Mouse (Mus musculus) heart, adult 11 months (tissue): ENCODE results near the gene Fscn2.
A peak's percentile ranks its signal among the peaks of the same experiment; 100 is the strongest.
"Not testable (repeated sequence)": the region's sequence is repeated elsewhere in the genome, so short reads cannot be mapped to it uniquely, and the experiment has no call there.

Experiments used
- DNase-seq: peaks from one replicate; pipeline ENCODE4 v3.0.0; 2022

Fscn2 gene

DNA sequence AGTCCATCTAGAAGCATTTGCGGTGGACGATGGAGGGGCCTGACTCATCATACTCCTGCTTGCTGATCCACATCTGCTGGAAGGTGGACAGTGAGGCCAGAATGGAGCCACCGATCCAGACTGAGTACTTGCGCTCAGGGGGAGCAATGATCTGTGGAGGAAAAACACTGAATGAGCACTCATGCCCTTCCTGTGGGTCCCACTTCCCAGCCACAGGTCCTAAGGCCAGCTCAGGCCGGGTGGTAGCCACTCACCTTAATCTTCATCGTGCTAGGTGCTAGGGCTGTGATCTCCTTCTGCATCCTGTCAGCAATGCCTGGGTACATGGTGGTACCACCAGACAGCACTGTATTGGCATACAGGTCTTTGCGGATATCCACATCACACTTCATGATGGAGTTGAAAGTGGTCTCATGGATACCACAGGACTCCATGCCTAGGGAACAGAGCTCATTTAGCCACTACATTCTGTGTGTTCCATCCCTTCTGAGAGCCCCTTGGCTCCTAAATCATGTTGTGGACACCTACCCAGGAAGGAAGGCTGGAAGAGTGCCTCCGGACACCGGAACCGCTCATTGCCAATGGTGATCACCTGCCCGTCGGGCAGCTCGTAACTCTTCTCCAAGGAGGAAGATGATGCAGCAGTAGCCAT, 14.8 kb upstream of the Fscn2 start:
- DNase-seq: peak; percentile 93

DNA sequence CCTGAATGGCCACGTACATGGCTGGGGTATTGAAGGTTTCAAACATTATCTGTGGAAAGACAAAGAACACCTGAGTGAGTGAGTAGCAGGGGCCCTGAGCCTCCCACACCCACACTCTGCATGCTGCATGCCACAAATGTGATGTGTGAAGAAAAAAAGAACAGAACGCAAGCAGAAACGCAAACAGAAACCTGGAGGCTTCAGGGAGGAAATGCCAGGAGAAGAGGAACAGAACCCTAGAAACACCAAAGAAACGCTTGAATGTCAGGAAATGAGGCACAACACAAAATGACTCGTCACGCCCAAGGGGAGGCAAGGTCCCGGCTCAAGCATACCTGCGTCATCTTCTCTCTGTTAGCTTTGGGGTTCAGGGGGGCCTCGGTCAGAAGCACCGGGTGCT, 14.0 kb upstream of the Fscn2 start:
- DNase-seq: peak; percentile 95

DNA sequence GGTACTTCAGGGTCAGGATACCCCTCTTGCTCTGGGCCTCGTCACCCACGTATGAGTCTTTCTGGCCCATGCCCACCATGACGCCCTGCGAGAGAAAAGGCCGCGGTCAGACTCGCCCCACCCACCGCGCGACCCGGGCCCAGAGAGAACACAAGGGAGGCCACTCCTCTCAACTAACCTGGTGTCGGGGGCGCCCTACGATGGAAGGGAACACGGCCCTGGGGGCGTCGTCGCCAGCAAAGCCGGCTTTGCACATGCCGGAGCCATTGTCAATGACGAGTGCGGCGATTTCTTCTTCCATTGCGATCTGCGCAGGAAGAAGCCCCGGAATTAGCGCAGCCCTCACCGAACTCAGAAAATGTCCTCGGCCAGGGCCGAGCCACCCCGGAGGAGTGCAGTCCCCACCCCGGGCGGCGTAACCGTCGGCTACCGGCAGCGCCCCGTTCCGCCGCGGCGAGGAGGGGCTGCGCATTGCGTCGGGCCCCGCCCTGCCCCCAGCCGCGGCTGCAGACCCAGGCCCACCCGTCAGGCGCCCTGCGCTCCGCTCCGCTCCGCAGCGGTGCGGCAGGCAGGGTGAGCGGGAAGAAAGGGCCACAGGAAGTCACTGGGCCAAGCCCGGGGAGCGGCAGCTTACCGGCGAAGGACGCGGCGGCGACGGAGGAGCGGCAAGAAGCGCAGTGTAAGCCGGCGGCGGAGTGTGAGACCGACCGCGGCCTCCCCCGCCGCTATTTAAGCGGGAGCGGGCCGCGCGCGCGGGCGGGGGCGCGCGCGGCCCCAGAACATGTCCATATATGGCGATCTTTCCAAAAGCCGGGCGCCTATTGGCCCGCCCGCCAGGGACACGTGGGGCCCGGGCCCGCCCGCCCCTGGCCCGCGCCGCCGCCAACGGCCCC, 13.3 kb upstream of the Fscn2 start, which contains the start of gene Actg1:
Gene Actg1, minus strand, starts transcription at position 752 of the 893 bp plus-strand sequence.
- DNase-seq: peak; percentile 100

- no peak for DNase-seq
Measured at GRCm38 (mm10) chr11:120348684-120349370, 12.5 kb upstream of the Fscn2 start.

- peak; percentile 98 for DNase-seq
Measured at GRCm38 (mm10) chr11:120349371-120349985, 11.9 kb upstream of the Fscn2 start.

GRCm38 (mm10) chr11:120349986-120350702, 11.2 kb upstream of the Fscn2 start:
- DNase-seq: peak; percentile 100

DNA sequence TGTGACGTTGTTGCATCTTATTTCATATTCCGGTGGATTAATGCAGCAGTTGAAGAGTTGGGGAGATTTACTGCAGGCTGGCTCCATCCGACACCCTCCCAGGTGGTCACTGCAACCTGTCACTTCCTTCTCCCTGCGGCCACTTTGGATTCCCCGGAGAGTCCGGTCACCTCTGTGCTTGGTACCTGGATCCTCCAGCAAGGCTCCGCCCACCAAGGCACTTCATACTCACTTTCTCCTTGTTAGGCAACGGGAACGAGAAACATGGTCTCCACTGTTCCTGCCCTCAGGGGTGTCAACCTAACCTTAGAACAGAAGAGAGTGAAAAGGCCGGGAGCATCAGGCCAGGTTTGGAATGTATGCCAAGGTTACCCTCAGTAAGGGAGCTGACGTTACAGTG, 10.6 kb upstream of the Fscn2 start:
- DNase-seq: peak; percentile 98

DNA sequence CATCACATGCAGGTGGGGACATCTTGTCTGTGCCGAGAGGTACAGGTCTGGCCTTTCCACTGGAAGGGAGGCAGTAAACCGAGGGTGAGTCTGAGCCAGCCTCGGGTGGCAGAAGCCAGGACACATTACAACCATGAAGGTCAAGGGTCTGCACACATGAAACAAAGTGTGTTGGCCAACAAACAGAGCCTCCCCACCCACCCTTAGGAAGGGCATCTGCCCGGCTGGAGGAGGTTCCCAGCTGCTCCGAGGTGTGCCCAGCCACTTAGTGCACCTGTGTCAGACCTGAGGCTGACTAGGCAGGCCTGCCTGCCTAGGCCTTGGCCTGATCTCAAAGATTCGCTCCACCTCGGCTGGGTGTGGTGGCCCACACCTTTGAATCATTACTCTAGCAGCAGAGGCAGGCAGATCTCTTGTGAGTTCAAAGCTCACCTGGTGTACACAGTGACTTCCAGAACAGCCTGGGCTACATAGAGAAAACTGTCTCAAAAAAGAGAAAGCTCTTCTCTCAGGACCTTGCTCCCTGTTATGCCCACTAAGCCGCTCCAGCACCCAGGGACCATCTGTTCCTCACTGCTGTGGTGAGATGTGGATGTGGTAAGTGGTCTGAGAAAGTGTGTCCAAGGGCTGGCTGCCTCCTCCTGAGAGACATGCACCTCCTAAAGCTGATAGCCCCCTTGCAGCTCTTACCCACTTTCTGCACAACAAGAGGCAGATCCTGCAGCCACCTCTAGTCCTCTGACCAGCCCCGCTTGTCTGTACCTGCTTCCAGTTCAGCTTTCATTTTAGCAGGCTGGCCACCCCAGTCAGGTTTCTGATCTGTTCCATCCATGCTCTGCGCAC, 9.9 kb upstream of the Fscn2 start:
- peak; percentile 95 for DNase-seq

DNA sequence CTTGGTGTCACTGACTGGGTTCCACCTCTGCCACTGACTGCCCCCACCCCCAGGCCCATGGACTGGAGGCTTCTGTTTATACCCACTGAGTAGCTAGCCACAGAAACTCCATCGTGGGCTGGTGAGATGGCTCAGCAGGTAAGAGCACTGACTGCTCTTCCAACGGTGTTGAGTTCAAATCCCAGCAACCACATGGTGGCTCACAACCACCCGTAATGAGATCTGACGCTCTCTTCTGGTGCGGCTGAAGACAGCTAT, 9.3 kb upstream of the Fscn2 start:
- not testable (repeated sequence) for DNase-seq

GRCm38 (mm10) chr11:120352571-120353290, 8.6 kb upstream of the Fscn2 start:
- DNase-seq: peak; percentile 97

DNA sequence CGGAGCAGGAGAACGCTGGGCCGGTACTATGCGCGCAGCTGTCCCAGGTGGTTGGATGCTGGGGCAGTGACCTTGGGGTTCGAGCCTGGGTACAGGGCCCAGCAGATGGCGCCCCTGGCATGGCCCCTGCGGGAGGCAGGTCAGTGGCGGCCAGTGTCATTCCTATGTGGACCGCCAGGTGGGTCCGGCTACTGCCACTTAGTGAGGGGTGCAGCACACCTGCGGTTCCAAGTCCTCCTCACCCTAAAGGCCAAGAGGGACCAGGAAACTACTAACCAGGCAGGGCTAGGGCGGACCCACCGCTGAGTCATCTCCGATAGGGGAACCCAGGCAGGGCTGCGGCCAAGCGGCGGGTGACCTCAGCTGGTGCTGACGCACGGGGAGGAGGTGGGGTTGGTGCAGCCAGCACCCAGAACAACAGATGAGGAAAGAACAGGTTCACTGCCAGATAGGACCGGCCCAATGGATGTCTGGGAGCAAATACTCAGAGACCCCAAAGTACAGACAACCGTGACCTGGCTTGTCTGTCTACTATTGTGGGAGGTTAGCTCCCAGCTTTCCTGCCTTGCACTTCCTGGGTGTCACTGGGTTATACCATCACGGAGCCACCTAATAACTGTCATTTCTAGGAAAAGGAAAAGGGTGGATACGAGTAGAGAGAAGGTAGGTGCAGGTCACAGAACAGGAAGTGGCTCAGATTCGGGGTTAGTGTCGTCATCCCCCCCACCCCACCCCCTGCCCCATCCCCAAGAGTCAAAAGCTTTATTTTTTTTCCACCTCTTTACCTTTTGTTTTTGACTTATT, 7.6 kb upstream of the Fscn2 start:
- DNase-seq: peak; percentile 99

GRCm38 (mm10) chr11:120354304-120355276, 6.7 kb upstream of the Fscn2 start:
- peak; percentile 92 for DNase-seq

DNA sequence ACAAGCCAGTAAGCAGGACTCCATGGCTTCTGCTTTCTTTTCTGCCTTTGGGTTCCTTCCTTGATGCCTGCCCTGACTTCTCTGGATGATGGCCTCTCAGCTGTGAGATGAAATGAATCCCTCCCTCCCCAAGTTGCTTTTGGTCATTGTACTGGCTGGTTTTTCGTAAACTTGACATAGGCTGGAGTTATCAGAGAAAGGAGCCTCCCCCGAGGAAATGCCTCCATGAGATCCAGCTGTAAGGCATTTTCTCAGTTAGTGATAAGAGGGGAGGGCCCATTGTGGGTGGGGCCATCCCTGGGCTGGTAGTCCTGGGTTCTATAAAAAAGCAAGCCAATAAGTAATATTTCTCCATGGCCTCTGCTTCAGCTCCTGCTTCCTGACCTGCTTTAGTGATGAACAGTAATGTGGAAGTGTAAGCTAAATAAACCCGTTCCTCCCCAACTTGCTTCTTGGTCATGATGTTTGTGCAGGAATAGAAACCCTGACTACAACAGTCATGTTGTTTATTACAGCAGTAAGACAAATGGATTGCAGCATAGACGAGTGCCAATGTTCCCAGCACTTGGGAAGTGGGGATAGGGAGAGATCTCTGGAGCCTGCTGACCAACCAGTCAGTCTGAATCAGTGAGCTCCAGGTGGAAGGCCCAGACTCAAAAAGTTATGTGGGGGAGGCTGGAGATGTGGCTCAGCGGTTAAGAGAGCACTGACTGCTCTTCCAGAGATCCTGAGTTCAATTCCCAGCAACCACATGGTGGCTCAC, 5.9 kb upstream of the Fscn2 start:
- peak; percentile 91 for DNase-seq

GRCm38 (mm10) chr11:120356319-120356840, 5.0 kb upstream of the Fscn2 start:
- peak; percentile 90 for DNase-seq

GRCm38 (mm10) chr11:120356900-120357299, 4.4 kb upstream of the Fscn2 start:
- peak; percentile 88 for DNase-seq

GRCm38 (mm10) chr11:120357791-120358401, 3.4 kb upstream of the Fscn2 start:
- DNase-seq: peak; percentile 98

DNA sequence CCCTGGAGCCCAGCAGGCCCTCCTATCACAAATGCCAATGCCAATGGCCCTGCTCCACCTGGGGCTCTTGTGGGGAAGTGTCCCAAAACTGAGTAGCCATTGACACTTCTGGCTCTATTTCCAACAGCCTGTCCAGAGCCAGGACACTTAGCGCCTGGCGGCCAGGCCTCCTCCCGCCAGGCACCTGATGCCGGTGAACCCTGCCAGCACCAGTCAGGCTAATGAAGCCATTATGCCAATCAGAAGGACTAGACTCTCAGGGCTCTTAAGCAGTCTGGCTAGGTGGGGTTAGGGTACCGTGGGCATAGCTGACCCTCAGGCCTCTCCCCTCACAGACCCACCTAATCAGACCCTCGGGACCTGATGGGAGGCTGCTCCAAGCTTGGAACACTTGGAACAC, 1.9 kb upstream of the Fscn2 start:
- DNase-seq: peak; percentile 97
